Mouse (Mus musculus) urinary bladder, postnatal 36 days (tissue): ENCODE results near the gene Adamts4.
"Not testable (repeated sequence)": the region's sequence is repeated elsewhere in the genome, so short reads cannot be mapped to it uniquely, and the experiment has no call there.

Experiments used
- DNase-seq, 2 experiments: peaks; one replicate each; pipeline ENCODE4 v3.0.0; 2022; ENCODE audit warnings: low spot score in 2 of 2, mixed read lengths in 1 of 2

Gene Adamts4

GRCm38 (mm10) chr1:171279012-171279705 lies 28.9 kb downstream of the Adamts4 start:
- no peak for DNase-seq

- no peak for DNase-seq
Observed at GRCm38 (mm10) chr1:171279721-171280120, 29.5 kb downstream of the Adamts4 start.

- peak in 1 of 2 experiments; percentile 5 for DNase-seq
Observed at GRCm38 (mm10) chr1:171280250-171280915, 30.2 kb downstream of the Adamts4 start.

- DNase-seq = peak; percentile 84 to 91
Observed at GRCm38 (mm10) chr1:171280916-171281527, 30.8 kb downstream of the Adamts4 start, which contains the start of gene Ppox. TSS of gene Ppox (minus strand) at chr1:171281186.

GRCm38 (mm10) chr1:171281528-171281923 lies 31.3 kb downstream of the Adamts4 start:
- peak; percentile 77 to 84 for DNase-seq

- DNase-seq = no peak
Observed at GRCm38 (mm10) chr1:171282086-171282805, 32.0 kb downstream of the Adamts4 start.

GRCm38 (mm10) chr1:171283188-171284160 lies 33.3 kb downstream of the Adamts4 start:
- no peak for DNase-seq

- no peak for DNase-seq
Observed at GRCm38 (mm10) chr1:171284491-171284890, 34.3 kb downstream of the Adamts4 start.

GRCm38 (mm10) chr1:171285096-171285892 lies 35.1 kb downstream of the Adamts4 start:
- no peak for DNase-seq

GRCm38 (mm10) chr1:171286517-171286916 lies 36.3 kb downstream of the Adamts4 start:
- no peak for DNase-seq

GRCm38 (mm10) chr1:171287136-171288081 lies 37.2 kb downstream of the Adamts4 start, which contains the start of gene Usp21:
TSS of gene Usp21 (minus strand) at chr1:171287991.
- DNase-seq = peak; percentile 85 to 94

GRCm38 (mm10) chr1:171288328-171288727 lies 38.1 kb downstream of the Adamts4 start:
- DNase-seq = no peak

- no peak for DNase-seq
Observed at GRCm38 (mm10) chr1:171293351-171293750, 43.1 kb downstream of the Adamts4 start.

- DNase-seq = no peak
Observed at GRCm38 (mm10) chr1:171293906-171294297, 43.7 kb downstream of the Adamts4 start.

GRCm38 (mm10) chr1:171294298-171295062 lies 44.3 kb downstream of the Adamts4 start, which contains the start of gene Ufc1:
TSS of gene Ufc1 (minus strand) at chr1:171295024.
- peak; percentile 78 to 82 for DNase-seq

- DNase-seq = no peak
Observed at GRCm38 (mm10) chr1:171295063-171295402, 44.8 kb downstream of the Adamts4 start.

- DNase-seq = no peak
Observed at GRCm38 (mm10) chr1:171298226-171298625, 48.0 kb downstream of the Adamts4 start.

- not testable (repeated sequence) for DNase-seq
Observed at GRCm38 (mm10) chr1:171306157-171306556, 55.9 kb downstream of the Adamts4 start.
